Mouse (Mus musculus): ENCODE data around the gene Mroh2b.

Gene Mroh2b

GRCm38 (mm10) chr15:4898437-4898836, at the start of gene Mroh2b:
TSS of gene Mroh2b (plus strand) at chr15:4898737.
- no peak for DNase-seq (ENCODE audit: low spot score)

GRCm38 (mm10) chr15:4850015-4850414, 48.5 kb upstream of the Mroh2b start:
- DNase-seq (ENCODE audit: low spot score): no peak

GRCm38 (mm10) chr15:4894962-4895361, 3.6 kb upstream of the Mroh2b start:
- no peak for DNase-seq (ENCODE audit: low spot score)

GRCm38 (mm10) chr15:4934731-4935130, 36.2 kb downstream of the Mroh2b start:
- no peak for DNase-seq (ENCODE audit: low spot score)

GRCm38 (mm10) chr15:4973355-4973754, 74.8 kb downstream of the Mroh2b start:
- no peak for DNase-seq (ENCODE audit: low spot score)

GRCm38 (mm10) chr15:5002903-5003302, 104.4 kb downstream of the Mroh2b start:
- DNase-seq (ENCODE audit: low spot score): no peak

- DNase-seq (ENCODE audit: low spot score): no peak
Measured at GRCm38 (mm10) chr15:5003503-5004196, 105.1 kb downstream of the Mroh2b start.

- no peak for DNase-seq (ENCODE audit: low spot score)
Measured at GRCm38 (mm10) chr15:5009644-5010107, 111.1 kb downstream of the Mroh2b start.

All from spleen, adult 12 weeks (tissue).